Comparison of ENCODE assay signal across 8 mouse cellular contexts in the genomic region with DNA sequence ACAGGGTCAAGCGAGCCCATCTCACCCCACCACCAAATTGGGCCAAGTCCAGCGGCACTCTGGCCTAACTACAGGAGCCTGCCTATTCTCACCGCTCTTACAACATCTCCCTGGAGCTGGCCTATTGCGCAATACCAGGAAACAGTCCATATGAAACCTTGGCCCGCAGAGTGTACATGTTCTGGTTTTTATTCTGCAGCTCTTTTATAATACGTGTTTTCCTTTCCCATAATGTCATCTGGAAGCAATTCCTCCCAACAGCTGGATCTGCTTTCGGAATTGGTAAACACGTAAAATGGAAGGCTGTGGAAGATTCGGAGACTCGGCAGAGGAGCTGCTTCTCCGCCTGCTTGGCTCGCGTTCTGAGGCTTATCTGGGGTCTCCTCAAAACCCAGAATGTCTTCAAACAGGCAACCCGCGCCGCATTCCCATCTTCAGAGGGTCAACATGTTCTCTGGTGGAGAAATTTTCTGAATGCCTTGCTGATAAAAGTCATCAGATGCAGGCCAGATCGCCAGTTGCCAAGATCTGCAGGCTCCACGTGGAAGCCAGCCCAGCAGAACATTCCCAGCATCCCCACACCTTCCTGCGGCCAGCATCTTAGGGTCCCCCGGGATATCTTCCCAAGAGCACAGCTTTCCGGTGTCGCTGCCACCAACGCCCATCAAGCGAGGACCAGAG.
DNase-seq lines count a peak whose midpoint lies in the region; ATAC-seq lines count a peak whose summit lies in the region.

No protein-coding gene starts in this region.

- no peaks in the 10 kb centered on the region for H3K27me3 ChIP-seq in kidney, embryonic 14.5 days (ENCODE audit: control insufficient read depth, insufficient read depth, low read length)

- no peak overlapping the region for H3K9ac ChIP-seq in kidney, embryonic 14.5 days (ENCODE audit: low read depth, low read length)

- H3K4me1 ChIP-seq in kidney, embryonic 14.5 days (ENCODE audit: control insufficient read depth, insufficient read depth, low read length), result no peaks in the 10 kb centered on the region

- ATAC-seq in kidney, embryonic 14.5 days (ENCODE audit: low FRiP score, low TSS enrichment), result no peak

- H3K9me3 ChIP-seq in kidney, embryonic 14.5 days (ENCODE audit: control insufficient read depth, low read length), result no peaks in the 10 kb centered on the region

- 83% methylated on average over 24 of the region's 24 CpGs for WGBS in kidney, embryonic 14.5 days

- H3K36me3 ChIP-seq in kidney, embryonic 14.5 days (ENCODE audit: control insufficient read depth, insufficient read depth, low read length), result no peaks in the 10 kb centered on the region

- H3K27ac ChIP-seq in kidney, embryonic 14.5 days (ENCODE audit: low read depth, low read length), result peak overlapping the region; percentile 65

- peak; percentile 10 for DNase-seq in right cerebral cortex, postnatal 4 days
- no peak for DNase-seq in right cerebral cortex, adult 2 months (ENCODE audit: low spot score in 2 of 2)
- peak; percentile 76 for DNase-seq in gastrocnemius, postnatal 14 days
- DNase-seq in lung, postnatal 10 days, result peak; percentile 77
- DNase-seq in yolk sac, embryonic 10.5 days (ENCODE audit: low spot score), result peak; percentile 74
- no peak for DNase-seq in spleen, postnatal 10 days (ENCODE audit: low spot score in 2 of 2)
- no peak for DNase-seq in left cerebral cortex, postnatal 36 days (ENCODE audit: low spot score in 2 of 2)

- intact Hi-C loops in gastrocnemius, postnatal 14 days (cut with DNase I; ENCODE audit: low total_unique reads), result no loop called here
- intact Hi-C loops in left cerebral cortex, postnatal 36 days (cut with DNase I), result no loop called here

- H3K4me3 ChIP-seq in kidney, embryonic 14.5 days (ENCODE audit: low read length), result no peak overlapping the region

- no peak overlapping the region for H3K4me2 ChIP-seq in kidney, embryonic 14.5 days (replicated peaks; ENCODE audit: low read depth, low read length)

Comparison
In these comparisons a context has a peak if more than half of its experiments do, and no peak if none do; other contexts are left out.
1. DNase-seq: peak in right cerebral cortex, postnatal 4 days (single experiment), gastrocnemius, postnatal 14 days (single experiment), lung, postnatal 10 days (single experiment) and yolk sac, embryonic 10.5 days (single experiment); none in right cerebral cortex, adult 2 months (0 of 2), spleen, postnatal 10 days (0 of 2) and left cerebral cortex, postnatal 36 days (0 of 2).